Mouse (Mus musculus) neural tube, embryonic 13.5 days (tissue): ENCODE measurements around the gene Uhrf1bp1l. TPM values are rescaled to one million over a fixed set of nuclear protein-coding genes. Genes with fewer than 3 reads are reported as not detected.

ENCODE experiments used
- polyA plus RNA-seq: library from polyadenylated mRNA; unstranded; fragments of >200 nt; fragmentation: Nextera tagmentation; extraction: Ambion mirVana; gene quantifications from 2 replicates; pipeline ENCODE4 v1.2.1, GENCODE M21; 2015

Uhrf1bp1l gene
- polyA plus RNA-seq, 1 experiment from 2014 or later: 31.2 TPM

Other genes starting within 250 kb of the Uhrf1bp1l start
- not detected in 2 replicates for gene Nr1h4, start 211.4 kb upstream of the Uhrf1bp1l start, polyA plus RNA-seq
- gene Slc17a8, start 123.7 kb upstream of the Uhrf1bp1l start, polyA plus RNA-seq: 0.14 and 0.19 TPM in 2 replicates
- 8.6 and 9.1 TPM in 2 replicates for gene Scyl2, start 58.7 kb upstream of the Uhrf1bp1l start, polyA plus RNA-seq
- gene Actr6, start 12.7 kb upstream of the Uhrf1bp1l start, polyA plus RNA-seq: 54.7 and 59.0 TPM in 2 replicates
- 40.8 and 42.0 TPM in 2 replicates for gene Anks1b, start 128.5 kb downstream of the Uhrf1bp1l start, polyA plus RNA-seq